Mouse (Mus musculus) liver, postnatal 0 days (tissue): ENCODE data around the gene Il22ra2. TPM values are rescaled to one million over a fixed set of nuclear protein-coding genes. Genes with fewer than 3 reads are reported as not detected.

ENCODE experiments used
- ATAC-seq: fragments of 200-750 bp; cut with Nextera tagmentation; 2 replicates; pipeline ENCODE4 v1.8.0; 2017; ENCODE audit warnings: mild to moderate bottlenecking, moderate library complexity
- DNase-seq: peaks from one replicate; pipeline ENCODE4 v3.0.0-alpha.2; 2016
- H3K27ac ChIP-seq: fragments of 300-500 bp; sonication (generic); 2 replicates; pipeline ENCODE4 v1.5.1; 2014; ENCODE audit warnings: antibody characterized with exemption, moderate library complexity, mild to moderate bottlenecking, low read depth
- H3K27me3 ChIP-seq: fragments of 300-500 bp; sonication (generic); 2 replicates; pipeline ENCODE4 v1.6.1; 2014; ENCODE audit warnings: low read length, control low read depth, mixed read lengths; ENCODE audit not compliant: insufficient read depth
- H3K36me3 ChIP-seq: fragments of 300-500 bp; sonication (generic); replicated peaks from 2 replicates; pipeline ENCODE4 v1.6.1; 2014; ENCODE audit warnings: mild to moderate bottlenecking, control low read depth, low read length, moderate library complexity, mixed read lengths; ENCODE audit not compliant: insufficient read depth
- H3K4me1 ChIP-seq: fragments of 300-500 bp; sonication (generic); 2 replicates; pipeline ENCODE4 v1.6.1; 2014; ENCODE audit warnings: antibody characterized with exemption, mild to moderate bottlenecking, control low read depth; ENCODE audit not compliant: insufficient read depth
- H3K4me2 ChIP-seq: fragments of 300-500 bp; sonication (generic); 2 replicates; pipeline ENCODE4 v1.6.1; 2014; ENCODE audit warnings: low read depth, mild to moderate bottlenecking, low read length, moderate library complexity, mixed read lengths
- H3K4me3 ChIP-seq: fragments of 300-500 bp; sonication (generic); 2 replicates; pipeline ENCODE4 v1.5.1; 2014; ENCODE audit warnings: low read depth, low read length
- H3K9ac ChIP-seq: fragments of 300-500 bp; sonication (generic); replicated peaks from 2 replicates; pipeline ENCODE4 v1.6.1; 2014; ENCODE audit warnings: mild to moderate bottlenecking, moderate library complexity
- H3K9me3 ChIP-seq: fragments of 300-500 bp; sonication (generic); 2 replicates; pipeline ENCODE4 v1.6.1; 2016; ENCODE audit warnings: mild to moderate bottlenecking, control low read depth, low read length, mixed read lengths
- CTCF ChIP-seq: sonication (generic); IDR thresholded peaks from 2 replicates; pipeline ENCODE4 v1.5.1; 2016; ENCODE audit warnings: antibody characterized with exemption, low read depth
- EP300 ChIP-seq: IDR thresholded peaks from 2 replicates; pipeline ENCODE4 v1.6.1; 2016; ENCODE audit warnings: antibody characterized with exemption, low read depth, mild to moderate bottlenecking
- WGBS: fragments of 180-500 bp; shearing (Covaris S2); extraction: QIAGEN DNeasy Blood & Tissue Kit; methylation state at CpG from one replicate; pipeline ENCODE4 v1.1.7; 2014; ENCODE audit not compliant: insufficient replicate concordance; 5-methylcytosine and 5-hydroxymethylcytosine counted together
- polyA plus RNA-seq: library from polyadenylated mRNA; unstranded; fragments of >200 nt; fragmentation: Nextera tagmentation; extraction: Ambion mirVana; gene quantifications from 2 replicates; pipeline ENCODE4 v1.2.1, GENCODE M21; 2015

Gene Il22ra2
- polyA plus RNA-seq, 1 experiment from 2014 or later, result 0.06 TPM

DNA sequence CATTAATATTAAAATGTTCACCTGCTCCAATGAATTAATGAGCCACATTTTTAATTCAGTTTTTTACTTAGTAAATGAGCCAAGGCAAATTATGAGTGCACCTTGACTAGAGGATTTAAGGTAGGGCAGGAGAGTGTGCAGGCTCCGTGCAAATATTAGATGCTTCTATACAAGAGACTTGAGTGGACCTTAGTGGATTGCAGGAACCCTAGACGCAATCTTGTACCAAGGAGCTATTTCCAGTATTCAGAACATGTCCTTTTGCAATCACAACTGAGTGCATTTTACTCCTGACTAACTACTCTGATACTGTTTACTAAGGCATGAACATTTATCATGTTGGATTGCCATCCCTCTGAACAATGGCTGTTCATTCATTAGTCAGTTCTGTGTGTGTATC, 10.2 kb upstream of the Il22ra2 start:
- WGBS, result 36% methylated on average over 2 of the region's 2 CpGs
- H3K9me3 ChIP-seq, result no peaks in the 10 kb centered on the region
- H3K4me3 ChIP-seq, result no peak overlapping the region
- DNase-seq, result no peak
- peaks cover 7% of the 10 kb centered on the region for H3K4me1 ChIP-seq
- H3K4me2 ChIP-seq, result no peak overlapping the region
- no peak overlapping the region for H3K9ac ChIP-seq
- ATAC-seq, result no peak
- no peaks in the 10 kb centered on the region for H3K27me3 ChIP-seq
- peaks cover 31% of the 10 kb centered on the region for H3K36me3 ChIP-seq
- H3K27ac ChIP-seq, result no peak overlapping the region
- TF ChIP-seq EP300 (no peak), CTCF (no peak)

DNA sequence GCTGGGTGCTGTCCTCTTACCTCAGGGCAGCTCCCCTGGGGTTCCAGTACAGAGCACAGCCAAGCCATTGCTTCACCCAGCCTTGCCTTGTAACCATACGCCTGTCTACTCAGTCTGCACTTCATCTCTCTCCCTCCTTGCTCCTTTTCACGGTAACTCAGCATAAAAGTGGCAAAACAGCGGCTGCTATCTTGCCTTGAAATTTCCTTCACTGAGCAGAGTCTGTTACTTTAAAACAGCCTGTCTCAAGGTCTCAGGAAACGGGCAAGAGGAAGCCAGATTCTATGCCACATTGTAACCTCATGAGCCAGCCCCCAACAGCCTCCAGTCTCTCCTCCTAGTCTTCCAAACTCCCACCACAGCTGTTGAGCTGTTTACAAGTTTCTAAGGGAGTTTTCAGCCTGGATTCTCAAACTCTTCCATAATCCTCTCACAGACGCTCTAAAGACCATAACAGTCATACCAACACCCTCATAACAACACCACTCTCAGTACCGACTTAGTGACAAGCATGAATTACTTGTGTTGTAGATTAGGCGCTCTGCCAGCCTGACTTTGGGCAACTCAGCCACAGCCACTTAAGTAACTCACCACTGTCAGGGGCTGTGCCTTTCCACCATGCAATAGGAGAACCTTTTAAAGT, 8.6 kb upstream of the Il22ra2 start:
- 37% methylated on average over 7 of the region's 7 CpGs for WGBS

GRCm38 (mm10) chr10:19619736-19620135, 2.1 kb upstream of the Il22ra2 start:
- Histone ChIP-seq H3K9me3 (no peaks in the 10 kb centered on the region), H3K4me2 (no peak overlapping the region), H3K4me3 (no peak overlapping the region), H3K27ac (no peak overlapping the region), H3K4me1 (no peaks in the 10 kb centered on the region), H3K36me3 (no peaks in the 10 kb centered on the region), H3K27me3 (no peaks in the 10 kb centered on the region), H3K9ac (no peak overlapping the region)
- DNase-seq, result no peak
- no peak for ATAC-seq
- TF ChIP-seq CTCF (no peak), EP300 (no peak)
- WGBS, result 57% methylated on average over 5 of the region's 5 CpGs

More for the DNA sequence above, 8.6 kb upstream of the Il22ra2 start:
- ATAC-seq (peak; percentile 19; the same call in 1 of the 2 replicates), DNase-seq (no peak)
- Histone ChIP-seq H3K27me3 (no peaks in the 10 kb centered on the region), H3K4me2 (0 out of 2 replicates have a peak overlapping the region, but pooled peaks have one; percentile 23), H3K27ac (peak overlapping the region; percentile 70), H3K9ac (no peak overlapping the region), H3K4me3 (no peak overlapping the region), H3K4me1 (peaks cover 7% of the 10 kb centered on the region), H3K9me3 (no peaks in the 10 kb centered on the region), H3K36me3 (peaks cover 17% of the 10 kb centered on the region; the same call in 1 of the 2 replicates)
- no peak for TF ChIP-seq CTCF
- no peak for TF ChIP-seq EP300

- ATAC-seq, result no peak
- H3K9ac ChIP-seq, result no peak overlapping the region
- no peak overlapping the region for H3K4me3 ChIP-seq
- DNase-seq, result no peak
- 82% methylated on average over 1 of the region's 1 CpGs for WGBS
- TF ChIP-seq EP300, result no peak
- TF ChIP-seq CTCF, result no peak
- no peak overlapping the region for H3K27ac ChIP-seq
- H3K4me2 ChIP-seq, result no peak overlapping the region
- no peaks in the 10 kb centered on the region for H3K9me3 ChIP-seq
- no peaks in the 10 kb centered on the region for H3K36me3 ChIP-seq
- no peaks in the 10 kb centered on the region for H3K27me3 ChIP-seq
- peaks cover 5% of the 10 kb centered on the region; the same call in 1 of the 2 replicates for H3K4me1 ChIP-seq
These were observed 2.8 kb downstream of the Il22ra2 start for GRCm38 (mm10) chr10:19624617-19625016.

- 82% methylated on average over 2 of the region's 2 CpGs for WGBS
- Histone ChIP-seq H3K4me3 (no peak overlapping the region), H3K27ac (no peak overlapping the region), H3K9ac (no peak overlapping the region), H3K36me3 (no peaks in the 10 kb centered on the region), H3K27me3 (no peaks in the 10 kb centered on the region), H3K9me3 (no peaks in the 10 kb centered on the region), H3K4me1 (peaks cover 5% of the 10 kb centered on the region; the same call in 1 of the 2 replicates), H3K4me2 (no peak overlapping the region)
- TF ChIP-seq EP300, result no peak
- TF ChIP-seq CTCF, result no peak
- DNase-seq, result no peak
- ATAC-seq, result no peak
These were observed 5.5 kb downstream of the Il22ra2 start for GRCm38 (mm10) chr10:19627342-19627741.

GRCm38 (mm10) chr10:19627748-19628147, 6.0 kb downstream of the Il22ra2 start:
- WGBS, result 77% methylated on average over 4 of the region's 4 CpGs
- TF ChIP-seq CTCF (no peak), EP300 (no peak)
- DNase-seq (no peak), ATAC-seq (0 out of 2 replicates have a peak, but pooled peaks have one; percentile 27)
- Histone ChIP-seq H3K4me2 (no peak overlapping the region), H3K4me3 (no peak overlapping the region), H3K27ac (no peak overlapping the region), H3K9me3 (no peaks in the 10 kb centered on the region), H3K9ac (no peak overlapping the region), H3K4me1 (peaks cover 5% of the 10 kb centered on the region; the same call in 1 of the 2 replicates), H3K27me3 (no peaks in the 10 kb centered on the region), H3K36me3 (no peaks in the 10 kb centered on the region)
